Mouse (Mus musculus) cerebellum, postnatal 14 days (tissue): ENCODE data around the gene Otx1.

Source experiments
- DNase-seq, 2 experiments: peaks; one replicate each; pipeline ENCODE4 v3.0.0; 2021; ENCODE audit warnings: mixed read lengths in 2 of 2

The Otx1 gene

GRCm38 (mm10) chr11:22002783-22003340, at the start of gene Otx1:
Gene Otx1 (minus strand): TSS chr11:22002897.
- peak; percentile 48 to 49 for DNase-seq

GRCm38 (mm10) chr11:22050864-22051263, 48.2 kb upstream of the Otx1 start:
- no peak for DNase-seq

GRCm38 (mm10) chr11:22039854-22040426, 37.2 kb upstream of the Otx1 start:
- DNase-seq, result no peak

- DNase-seq, result no peak
Measured at GRCm38 (mm10) chr11:22034564-22035105, 31.9 kb upstream of the Otx1 start.

- no peak for DNase-seq
Measured at GRCm38 (mm10) chr11:22033582-22033981, 30.9 kb upstream of the Otx1 start.

GRCm38 (mm10) chr11:22020602-22021001, 17.9 kb upstream of the Otx1 start:
- peak; percentile 48 to 73 for DNase-seq

GRCm38 (mm10) chr11:22017444-22017843, 14.7 kb upstream of the Otx1 start:
- no peak for DNase-seq

GRCm38 (mm10) chr11:22016341-22016740, 13.6 kb upstream of the Otx1 start:
- DNase-seq, result no peak

- no peak for DNase-seq
Measured at GRCm38 (mm10) chr11:22008817-22009216, 6.1 kb upstream of the Otx1 start.

- DNase-seq, result peak; percentile 11 to 25
Measured at GRCm38 (mm10) chr11:22008129-22008596, 5.5 kb upstream of the Otx1 start.

- no peak for DNase-seq
Measured at GRCm38 (mm10) chr11:22007781-22008110, 5.0 kb upstream of the Otx1 start.

- DNase-seq, result peak; percentile 44 to 45
Measured at GRCm38 (mm10) chr11:22007088-22007780, 4.5 kb upstream of the Otx1 start.

- no peak for DNase-seq
Measured at GRCm38 (mm10) chr11:22006471-22007087, 3.9 kb upstream of the Otx1 start.

- DNase-seq, result no peak
Measured at GRCm38 (mm10) chr11:22005281-22005870, 2.7 kb upstream of the Otx1 start.

- peak; percentile 26 to 33 for DNase-seq
Measured at GRCm38 (mm10) chr11:22004331-22004841, 1.7 kb upstream of the Otx1 start.

- peak; percentile 23 to 36 for DNase-seq
Measured at GRCm38 (mm10) chr11:22003341-22003981, 764 bp upstream of the Otx1 start.

- DNase-seq, result peak in 1 of 2 experiments; percentile 36
Measured at GRCm38 (mm10) chr11:22002062-22002782, 475 bp downstream of the Otx1 start.

- peak; percentile 78 to 81 for DNase-seq
Measured at GRCm38 (mm10) chr11:22001321-22002061, 1.2 kb downstream of the Otx1 start.

- peak in 1 of 2 experiments; percentile 23 for DNase-seq
Measured at GRCm38 (mm10) chr11:22000316-22001076, 2.2 kb downstream of the Otx1 start.
